Mouse (Mus musculus) CH12.LX (cell line): Measurements from ENCODE around the gene Tbc1d30. TPM values are rescaled to one million over a fixed set of nuclear protein-coding genes. Genes with fewer than 3 reads are reported as not detected.
A peak's percentile ranks its signal among the peaks of the same experiment; 100 is the strongest.

Source experiments
- DNase-seq: peaks from one replicate; pipeline ENCODE4 v3.0.0-alpha.2; 2013; ENCODE audit errors: extremely low read depth
- H3K27ac ChIP-seq: 2 replicates; pipeline ENCODE4 v1.5.1; 2012; ENCODE audit warnings: low read depth, mild to moderate bottlenecking, control low read depth, moderate library complexity; ENCODE audit not compliant: insufficient read depth
- H3K27me3 ChIP-seq: replicated peaks from 2 replicates; pipeline ENCODE3; 2012; ENCODE audit warnings: inconsistent platforms
- H3K36me3 ChIP-seq, 2 experiments: replicated peaks in 1 of 2; 2 replicates each; pipeline versions ENCODE3 to v1.6.1; 2012; ENCODE audit warnings: inconsistent platforms in 1 of 2, low read length in 1 of 2, mild to moderate bottlenecking in 1 of 2, mixed read lengths in 1 of 2, moderate library complexity in 1 of 2; ENCODE audit not compliant: control insufficient read depth in 1 of 2, insufficient read depth in 1 of 2
- H3K4me1 ChIP-seq, 2 experiments: 2 replicates each; pipeline ENCODE4 v1.6.1; 2012; ENCODE audit warnings: inconsistent platforms in 1 of 2, moderate library complexity in 1 of 2; ENCODE audit not compliant: insufficient read depth in 2 of 2, control insufficient read depth in 1 of 2
- H3K4me2 ChIP-seq: 2 replicates; pipeline ENCODE4 v1.6.1; 2012; ENCODE audit warnings: low read depth, mild to moderate bottlenecking, control low read depth; ENCODE audit not compliant: poor library complexity, insufficient read depth, severe bottlenecking
- H3K4me3 ChIP-seq, 3 experiments: fragments of 150-350 bp in 1 of 3; sonication (generic) in 1 of 3; replicated peaks in 1 of 3; 2 replicates each; pipeline versions ENCODE3 to v1.5.1; 2011 to 2012; ENCODE audit warnings: low read depth in 2 of 3, low read length in 2 of 3, mild to moderate bottlenecking in 2 of 3, moderate library complexity in 2 of 3, control low read depth in 1 of 3, improper control_type of control experiment in 1 of 3, inconsistent platforms in 1 of 3, mixed read lengths in 1 of 3; ENCODE audit not compliant: poor library complexity in 1 of 3
- H3K79me2 ChIP-seq: replicated peaks from 2 replicates; pipeline ENCODE4 v1.6.1; 2012; ENCODE audit warnings: mild to moderate bottlenecking, moderate library complexity; ENCODE audit not compliant: control insufficient read depth, poor library complexity, insufficient read depth, severe bottlenecking; ENCODE audit errors: extremely low read depth
- H3K9ac ChIP-seq: 2 replicates; pipeline ENCODE4 v1.6.1; 2012; ENCODE audit warnings: low read depth, mild to moderate bottlenecking, control low read depth, moderate library complexity; ENCODE audit not compliant: insufficient read depth
- H3K9me3 ChIP-seq: replicated peaks from 2 replicates; pipeline ENCODE3; 2012; ENCODE audit warnings: low read length, inconsistent platforms, mixed read lengths
- BHLHE40 ChIP-seq: IDR thresholded peaks from 2 replicates; pipeline ENCODE4 v1.6.1; 2011; ENCODE audit warnings: mild to moderate bottlenecking, low read depth, low read length, improper control_type of control experiment
- CHD1 ChIP-seq: IDR thresholded peaks from 2 replicates; pipeline ENCODE4 v1.6.1; 2012; ENCODE audit warnings: low read depth, low read length, improper control_type of control experiment, inconsistent platforms
- ELF1 ChIP-seq: IDR thresholded peaks from 2 replicates; pipeline ENCODE4 v1.6.1; 2014; ENCODE audit warnings: low read depth, mild to moderate bottlenecking, inconsistent platforms, low read length, improper control_type of control experiment
- EP300 ChIP-seq: IDR thresholded peaks from 2 replicates; pipeline ENCODE4 v1.6.1; 2011; ENCODE audit warnings: low read length, improper control_type of control experiment
- ETS1 ChIP-seq: conservative IDR thresholded peaks from 2 replicates; pipeline ENCODE4 v1.6.1; 2012; ENCODE audit warnings: low read depth, mild to moderate bottlenecking, inconsistent platforms, low read length, improper control_type of control experiment, moderate library complexity
- GABPA ChIP-seq: IDR thresholded peaks from 2 replicates; pipeline ENCODE4 v1.6.1; 2012; ENCODE audit warnings: low read depth, low read length, improper control_type of control experiment, inconsistent platforms; ENCODE audit not compliant: insufficient replicate concordance
- HCFC1 ChIP-seq: IDR thresholded peaks from 2 replicates; pipeline ENCODE4 v1.6.1; 2012; ENCODE audit warnings: low read depth, mild to moderate bottlenecking, inconsistent platforms, low read length, improper control_type of control experiment
- IRF4 ChIP-seq: IDR thresholded peaks from 2 replicates; pipeline ENCODE4 v1.6.1; 2014; ENCODE audit warnings: low read depth, mild to moderate bottlenecking, inconsistent platforms, low read length, improper control_type of control experiment
- JUND ChIP-seq: conservative IDR thresholded peaks from 2 replicates; pipeline ENCODE4 v1.6.1; 2011; ENCODE audit warnings: low read depth, low read length, improper control_type of control experiment
- MAX ChIP-seq: IDR thresholded peaks from 2 replicates; pipeline ENCODE4 v1.6.1; 2011; ENCODE audit warnings: low read length, improper control_type of control experiment
- MEF2A ChIP-seq: IDR thresholded peaks from 2 replicates; pipeline ENCODE4 v1.6.1; 2014; ENCODE audit warnings: low read depth, mild to moderate bottlenecking, inconsistent platforms, low read length, improper control_type of control experiment, borderline replicate concordance
- MXI1 ChIP-seq: IDR thresholded peaks from 2 replicates; pipeline ENCODE4 v1.6.1; 2011; ENCODE audit warnings: mild to moderate bottlenecking, low read depth, low read length, improper control_type of control experiment
- MYC ChIP-seq: IDR thresholded peaks from 2 replicates; pipeline ENCODE4 v1.6.1; 2011; ENCODE audit warnings: low read depth, mild to moderate bottlenecking, improper control_type of control experiment, low read length
- NELFE ChIP-seq: IDR thresholded peaks from 2 replicates; pipeline ENCODE4 v1.6.1; 2011; ENCODE audit warnings: low read depth, low read length, improper control_type of control experiment
- NRF1 ChIP-seq: IDR thresholded peaks from 2 replicates; pipeline ENCODE4 v1.6.1; 2014; ENCODE audit warnings: low read depth, mild to moderate bottlenecking, inconsistent platforms, low read length, improper control_type of control experiment, moderate library complexity
- PAX5 ChIP-seq: IDR thresholded peaks from 2 replicates; pipeline ENCODE4 v1.6.1; 2012; ENCODE audit warnings: low read length, inconsistent platforms, mixed read lengths
- POLR2A ChIP-seq: IDR thresholded peaks from 2 replicates; pipeline ENCODE4 v1.6.1; 2011; ENCODE audit warnings: low read depth, mild to moderate bottlenecking, improper control_type of control experiment, low read length
- SIN3A ChIP-seq: IDR thresholded peaks from 2 replicates; pipeline ENCODE4 v1.6.1; 2012; ENCODE audit warnings: low read length, improper control_type of control experiment, inconsistent platforms
- TCF12 ChIP-seq: IDR thresholded peaks from 2 replicates; pipeline ENCODE4 v1.6.1; 2014; ENCODE audit warnings: low read depth, mild to moderate bottlenecking, inconsistent platforms, low read length, improper control_type of control experiment
- UBTF ChIP-seq: IDR thresholded peaks from 2 replicates; pipeline ENCODE4 v1.6.1; 2012; ENCODE audit warnings: low read depth, mild to moderate bottlenecking, inconsistent platforms, low read length, improper control_type of control experiment, moderate library complexity
- USF1 ChIP-seq: IDR thresholded peaks from 2 replicates; pipeline ENCODE4 v1.6.1; 2014; ENCODE audit warnings: low read depth, mild to moderate bottlenecking, inconsistent platforms, low read length, improper control_type of control experiment
- USF2 ChIP-seq: conservative IDR thresholded peaks from 2 replicates; pipeline ENCODE4 v1.6.1; 2011; ENCODE audit warnings: low read depth, low read length, improper control_type of control experiment
- ZKSCAN1 ChIP-seq: IDR thresholded peaks from 2 replicates; pipeline ENCODE4 v1.6.1; 2012; ENCODE audit warnings: low read depth, inconsistent platforms, low read length, improper control_type of control experiment, borderline replicate concordance
- dilution Hi-C: fragments of 300-500 bp; cut with MboI; formaldehyde crosslinking; loops from 2 replicates; pipeline ENCODE4 v1.14.3; 2020; ENCODE audit warnings: low sequenced_read_pairs; ENCODE audit not compliant: extremely low pct_unique_long_range_greater_than_20kb, extremely low pct_ligation_motif_present
- in situ Hi-C: fragments of 300-500 bp; cut with MboI; formaldehyde crosslinking; loops from 3 replicates; pipeline ENCODE4 v1.14.3; 2019; ENCODE audit warnings: low sequenced_read_pairs, low pct_ligation_motif_present, low pct_unique_long_range_greater_than_20kb, mixed read lengths
- polyA plus RNA-seq: library from polyadenylated mRNA; unstranded; fragments of >175 nt; gene quantifications from 2 replicates; pipeline ENCODE4 v1.2.1, GENCODE M21; 2012; ENCODE audit warnings: low read depth; ENCODE audit not compliant: insufficient read length
- total RNA-seq, 2 experiments: library from RNA; depleted of rRNA; stranded (reverse); fragments of 300-350 nt in 1 of 2; fragments of >200 nt in 1 of 2; gene quantifications; 2 replicates each; pipeline ENCODE4 v1.2.3; 2012 to 2014

Gene Tbc1d30
- total and polyA plus RNA-seq, 3 experiments, result 0.16 TPM; not detected in 2

DNA sequence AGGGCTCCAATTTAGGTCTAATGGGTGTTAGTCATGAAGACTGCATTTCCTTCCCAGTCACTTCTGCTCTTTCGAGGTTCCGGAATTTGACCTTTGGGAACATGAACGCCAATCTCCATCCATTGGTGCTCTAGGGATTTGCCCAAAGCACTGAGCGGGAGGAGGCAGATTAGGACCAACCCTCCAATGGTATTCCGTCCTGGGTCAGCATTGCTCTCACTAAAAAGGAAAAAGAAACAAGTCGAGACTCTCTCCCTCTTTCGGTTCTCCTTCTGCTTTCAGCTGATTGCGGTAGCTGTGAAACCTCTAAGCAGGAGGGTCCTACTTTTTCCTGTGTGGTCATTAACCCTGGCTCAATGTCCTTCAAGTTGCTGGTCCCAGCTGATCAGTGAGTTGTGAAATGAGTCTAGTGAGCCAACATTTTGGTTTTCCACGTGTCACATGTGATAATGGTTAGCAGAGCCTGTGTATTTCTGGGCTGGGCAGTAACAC is 14.7 kb upstream of the Tbc1d30 start:
- Histone ChIP-seq H3K4me3 (peak overlapping the region; percentile 78 to 99 (median 88)), H3K9me3 (peaks cover 6% of the 10 kb centered on the region), H3K79me2 (peaks cover 23% of the 10 kb centered on the region), H3K36me3 (peaks cover 19 to 39% of the 10 kb centered on the region in 2 experiments), H3K27ac (peak overlapping the region; percentile 63), H3K9ac (peak overlapping the region; percentile 77), H3K27me3 (no peaks in the 10 kb centered on the region), H3K4me2 (peak overlapping the region; percentile 94), H3K4me1 (peaks cover 0 to 37% of the 10 kb centered on the region in 2 experiments; a peak in 2 of 4 replicates)
- in situ Hi-C loops (no loop called here), dilution Hi-C loops (no loop called here)
- peak; percentile 64 for DNase-seq
- TF ChIP-seq GABPA (no peak), MXI1 (peak; percentile 92), ETS1 (peak; percentile 99), MAX (peak; percentile 89), EP300 (peak; percentile 88), MYC (peak; percentile 82), CHD1 (no peak), MEF2A (peak; percentile 53; the same call in 1 of the 2 replicates), BHLHE40 (peak; percentile 97), TCF12 (peak; percentile 71), USF1 (0 out of 2 replicates have a peak, but pooled peaks have one; percentile 1), IRF4 (peak; percentile 93), SIN3A (peak; percentile 97; the same call in 1 of the 2 replicates), ELF1 (no peak), NELFE (no peak), JUND (peak; percentile 61)

DNA sequence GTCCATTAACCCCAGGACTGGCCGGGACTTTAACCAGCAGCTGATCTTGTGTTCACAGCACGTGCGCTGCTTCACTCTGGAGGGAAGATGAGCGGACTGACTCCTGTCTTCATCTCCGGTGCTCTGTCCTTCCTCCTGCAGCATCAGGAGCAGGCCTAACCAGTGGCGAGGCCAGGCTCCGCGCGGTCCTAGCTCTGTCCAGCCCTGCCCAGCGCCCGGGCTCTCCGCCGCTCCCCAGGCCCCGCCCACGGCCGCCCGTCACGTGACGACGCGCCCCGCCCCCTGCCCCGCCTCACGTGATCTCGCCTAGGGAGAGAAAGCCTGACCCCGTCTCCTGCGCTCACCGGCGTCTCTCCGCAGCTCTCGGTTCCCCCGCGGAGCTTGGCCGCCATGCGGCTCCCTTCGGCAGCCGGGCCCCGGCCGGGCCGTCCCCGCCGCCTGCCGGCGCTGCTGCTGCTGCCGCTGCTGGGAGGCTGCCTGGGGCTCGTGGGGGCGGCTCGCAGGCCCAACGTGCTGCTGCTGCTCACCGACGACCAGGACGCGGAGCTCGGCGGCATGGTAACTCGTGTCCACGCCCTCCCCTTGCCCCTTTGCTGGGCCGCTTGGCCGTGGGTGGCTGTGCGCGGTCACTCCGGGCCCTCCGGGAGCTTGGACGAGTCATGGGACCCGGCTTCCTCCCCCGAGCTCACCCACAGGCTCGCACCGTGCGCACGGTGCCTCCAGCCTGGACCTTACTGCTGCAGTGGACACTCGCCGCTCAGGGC is 13.9 kb upstream of the Tbc1d30 start, which contains the start of gene Gns:
Gene Gns (plus strand): TSS at position 290 of the 764 bp plus-strand sequence.
- DNase-seq, result peak; percentile 61
- peaks cover 11 to 31% of the 10 kb centered on the region in 2 experiments for H3K36me3 ChIP-seq
- H3K27me3 ChIP-seq, result no peaks in the 10 kb centered on the region
- H3K79me2 ChIP-seq, result peaks cover 15% of the 10 kb centered on the region
- H3K27ac ChIP-seq, result peak within 1 kb of the TSS; percentile 63
- in situ Hi-C loops, result no loop called here
- no peaks in the 10 kb centered on the region for H3K9me3 ChIP-seq
- dilution Hi-C loops, result no loop called here
- H3K4me1 ChIP-seq, result peaks cover 0 to 37% of the 10 kb centered on the region in 2 experiments; a peak in 2 of 4 replicates
- peak within 1 kb of the TSS; percentile 78 to 99 (median 88) for H3K4me3 ChIP-seq
- peak within 1 kb of the TSS; percentile 94 for H3K4me2 ChIP-seq
- peak within 1 kb of the TSS; percentile 77 for H3K9ac ChIP-seq
- TF ChIP-seq USF1 (peak; percentile 97), BHLHE40 (peak; percentile 97), PAX5 (no peak), MYC (0 out of 2 replicates have a peak, but pooled peaks have one; percentile 60), GABPA (no peak), USF2 (peak; percentile 88), POLR2A (peak; percentile 68; the same call in 1 of the 2 replicates), UBTF (peak; percentile 80; the same call in 1 of the 2 replicates), NELFE (0 out of 2 replicates have a peak, but pooled peaks have one; percentile 19), MXI1 (peak; percentile 90), HCFC1 (no peak), TCF12 (peak; percentile 41; the same call in 1 of the 2 replicates), ETS1 (0 out of 2 replicates have a peak, but pooled peaks have one; percentile 8), MAX (peak; percentile 78), ZKSCAN1 (no peak), SIN3A (peak; percentile 83), NRF1 (0 out of 2 replicates have a peak, but pooled peaks have one; percentile 5)
